ENCODE assay signal across 30 mouse cellular contexts in the genomic region with DNA sequence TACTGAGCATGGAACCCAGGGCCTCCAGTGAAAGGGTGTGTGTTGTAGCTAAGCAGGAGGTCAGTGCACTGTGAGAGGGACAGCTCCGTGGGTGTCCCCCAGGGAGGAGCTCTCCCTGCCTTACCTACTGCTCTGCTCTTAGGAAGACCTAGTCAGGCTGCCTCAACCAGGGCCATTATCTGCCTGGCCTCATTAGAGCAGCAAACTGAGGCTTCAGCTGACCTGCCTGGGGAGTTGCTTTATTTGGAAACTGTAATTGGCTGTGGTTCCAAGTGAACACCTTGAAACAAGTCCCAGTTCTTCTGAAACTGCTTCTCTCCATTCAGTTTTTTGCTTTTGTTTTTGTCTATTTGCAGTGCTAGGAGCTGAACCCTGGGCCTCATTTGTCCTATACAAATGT. TPM values are rescaled to one million over a fixed set of nuclear protein-coding genes. Genes with fewer than 3 reads are reported as not detected.
DNase-seq lines count a peak whose midpoint lies in the region; ATAC-seq and TF ChIP-seq lines count a peak whose summit lies in the region.
"Had no signal": no experiment of that assay in that cellular context is flagged by ENCODE, and none has a peak within 500 bp of the region (broad histone marks: within the 10 kb centered on the region; RNA-seq: fewer than 3 reads in every experiment).

No protein-coding gene starts in this region.

- no peaks in the 10 kb centered on the region for H3K9me3 ChIP-seq in liver, embryonic 16.5 days (replicated peaks; ENCODE audit: control insufficient read depth, low read length)
- H3K9me3 ChIP-seq in midbrain, embryonic 13.5 days, result no peaks in the 10 kb centered on the region
- H3K9me3 ChIP-seq: embryonic facial prominence, embryonic 15.5 days; forebrain, embryonic 10.5 days; heart, embryonic 15.5 days; limb, embryonic 12.5 days; neural tube, embryonic 13.5 days had no signal

- no peak for TF ChIP-seq CTCF in layer of hippocampus, adult 2 months (conservative IDR thresholded peaks at IDR 0.05)

- H3K4me1 ChIP-seq in liver, embryonic 16.5 days (ENCODE audit: control insufficient read depth, low read depth, low read length), result peaks cover 58% of the 10 kb centered on the region
- no peaks in the 10 kb centered on the region for H3K4me1 ChIP-seq in midbrain, embryonic 13.5 days (replicated peaks)
- H3K4me1 ChIP-seq: forebrain, embryonic 10.5 days; heart, embryonic 15.5 days; limb, embryonic 12.5 days had no signal

- DNase-seq in cerebellum, adult 11 months, result peak; percentile 41
- no peak for DNase-seq in cerebellum, postnatal 10 days
- DNase-seq in layer of hippocampus, adult 2 months (ENCODE audit: low spot score in 2 of 2), result no peak
- DNase-seq in layer of hippocampus, postnatal 25 days (ENCODE audit: extremely low spot score in 1 of 2, low spot score in 1 of 2), result no peak
- peak; percentile 58 to 65 for DNase-seq in cerebellum, postnatal 25 days
- no peak for DNase-seq in spleen, postnatal 4 days (ENCODE audit: low spot score in 2 of 2)
- DNase-seq: adrenal gland, postnatal 25 days; gastrocnemius, postnatal 14 days; heart, adult 18-20 months; heart, postnatal 4 days; kidney, adult 18-20 months; lung, embryonic 14.5 days; retina, postnatal 1 day; right cerebral cortex, postnatal 25 days; thymus, postnatal 14 days had no signal

- peak overlapping the region; percentile 57; the same call in 1 of the 2 replicates for H3K27ac ChIP-seq in layer of hippocampus, adult 2 months
- peak overlapping the region; percentile 69 for H3K27ac ChIP-seq in liver, embryonic 16.5 days (ENCODE audit: low read length)
- H3K27ac ChIP-seq in midbrain, embryonic 13.5 days, result no peak overlapping the region
- H3K27ac ChIP-seq: forebrain, embryonic 10.5 days; heart, embryonic 15.5 days; hindbrain, embryonic 14.5 days; limb, embryonic 12.5 days; neural tube, embryonic 13.5 days had no signal

- no peak overlapping the region for H3K9ac ChIP-seq in liver, embryonic 16.5 days (ENCODE audit: low read depth, low read length)
- H3K9ac ChIP-seq in midbrain, embryonic 13.5 days (replicated peaks), result no peak overlapping the region
- H3K9ac ChIP-seq: embryonic facial prominence, embryonic 15.5 days; heart, embryonic 15.5 days; hindbrain, embryonic 14.5 days; limb, embryonic 12.5 days; lung, embryonic 14.5 days; neural tube, embryonic 13.5 days had no signal

- no peaks in the 10 kb centered on the region for H3K27me3 ChIP-seq in liver, embryonic 16.5 days (ENCODE audit: control insufficient read depth, insufficient read depth, low read depth, low read length)
- no peaks in the 10 kb centered on the region for H3K27me3 ChIP-seq in midbrain, embryonic 13.5 days
- H3K27me3 ChIP-seq: embryonic facial prominence, embryonic 15.5 days; heart, embryonic 15.5 days; limb, embryonic 12.5 days; neural tube, embryonic 13.5 days had no signal

- H3K36me3 ChIP-seq in liver, embryonic 16.5 days (ENCODE audit: control insufficient read depth, insufficient read depth), result peaks cover 65% of the 10 kb centered on the region
- peaks cover 47% of the 10 kb centered on the region for H3K36me3 ChIP-seq in midbrain, embryonic 13.5 days

- no peak overlapping the region for H3K4me2 ChIP-seq in liver, embryonic 16.5 days (ENCODE audit: low read depth, low read length)
- H3K4me2 ChIP-seq in midbrain, embryonic 13.5 days (replicated peaks), result no peak overlapping the region
- H3K4me2 ChIP-seq: embryonic facial prominence, embryonic 15.5 days; heart, embryonic 15.5 days; hindbrain, embryonic 14.5 days; limb, embryonic 12.5 days; lung, embryonic 14.5 days; neural tube, embryonic 13.5 days had no signal

- H3K4me3 ChIP-seq in layer of hippocampus, adult 2 months, result no peak overlapping the region
- no peak overlapping the region for H3K4me3 ChIP-seq in liver, embryonic 16.5 days (ENCODE audit: low read depth, low read length)
- H3K4me3 ChIP-seq in midbrain, embryonic 13.5 days (replicated peaks), result no peak overlapping the region
- H3K4me3 ChIP-seq: embryonic facial prominence, embryonic 15.5 days; forebrain, embryonic 10.5 days; heart, embryonic 15.5 days; limb, embryonic 12.5 days; myocyte; neural tube, embryonic 13.5 days had no signal

- 48% methylated on average over 1 of the region's 1 CpGs for WGBS in liver, embryonic 16.5 days (ENCODE audit: insufficient replicate concordance)
- 78% methylated on average over 1 of the region's 1 CpGs for WGBS in midbrain, embryonic 13.5 days

- ATAC-seq in liver, embryonic 16.5 days (ENCODE audit: low read depth), result peak; percentile 16; the same call in 1 of the 2 replicates
- ATAC-seq in midbrain, embryonic 13.5 days, result no peak
- ATAC-seq: forebrain, embryonic 16.5 days; inflammation-experienced regulatory T-cells, adult 6 months; midbrain, embryonic 16.5 days had no signal

RNA-seq across cellular contexts. Expression of gene Ptdss2, which starts 23.2 kb away (rescaled TPM):
- 10 to 100 TPM; 50.8 to 64.4 TPM for total RNA-seq in layer of hippocampus, adult 2 months (2021)
- total RNA-seq in layer of hippocampus, postnatal 25 days (2021), result 10 to 100 TPM; 58.7 to 61.1 TPM
- polyA plus RNA-seq in liver, embryonic 16.5 days (2015; fragmentation: Nextera tagmentation; extraction: Ambion mirVana), result 136 and 138 TPM in 2 replicates
- polyA plus RNA-seq in midbrain, embryonic 13.5 days (2015; fragmentation: Nextera tagmentation; extraction: Ambion mirVana), result 77.4 TPM in 2 replicates

RNA-seq across cellular contexts. Expression of gene Rnh1, which starts 27.3 kb away (rescaled TPM):
- 10 to 100 TPM; 40.6 to 42.3 TPM for total RNA-seq in layer of hippocampus, adult 2 months (2021)
- total RNA-seq in layer of hippocampus, postnatal 25 days (2021), result 10 to 100 TPM; 32.5 to 36.5 TPM
- 70.1 and 71.7 TPM in 2 replicates for polyA plus RNA-seq in liver, embryonic 16.5 days (2015; fragmentation: Nextera tagmentation; extraction: Ambion mirVana)
- polyA plus RNA-seq in midbrain, embryonic 13.5 days (2015; fragmentation: Nextera tagmentation; extraction: Ambion mirVana), result 40.5 and 45.3 TPM in 2 replicates

RNA-seq across cellular contexts. Expression of gene Ano9, which starts 27.8 kb away (rescaled TPM):
- not detected for total RNA-seq in layer of hippocampus, adult 2 months (2021)
- not detected for total RNA-seq in layer of hippocampus, postnatal 25 days (2021)
- 1.5 and 3.8 TPM in 2 replicates for polyA plus RNA-seq in liver, embryonic 16.5 days (2015; fragmentation: Nextera tagmentation; extraction: Ambion mirVana)
- polyA plus RNA-seq in midbrain, embryonic 13.5 days (2015; fragmentation: Nextera tagmentation; extraction: Ambion mirVana), result 0.07 and 0.35 TPM in 2 replicates
- total RNA-seq: gastrocnemius, postnatal 14 days; heart, adult 18-20 months; layer of hippocampus, postnatal 10 days; left cerebral cortex, postnatal 14 days; megakaryocyte-erythroid progenitor cell, adult 5-6 weeks had no signal
- polyA plus RNA-seq: inflammation-experienced regulatory T-cells, adult 6 months; myocyte had no signal

RNA-seq across cellular contexts. Expression of gene Sigirr, which starts 45.0 kb away (rescaled TPM):
- 1 to 10 TPM; 2.1 to 2.5 TPM for total RNA-seq in layer of hippocampus, adult 2 months (2021)
- 1 to 10 TPM; 1.9 to 3.2 TPM for total RNA-seq in layer of hippocampus, postnatal 25 days (2021)
- polyA plus RNA-seq in liver, embryonic 16.5 days (2015; fragmentation: Nextera tagmentation; extraction: Ambion mirVana), result 27.2 and 28.1 TPM in 2 replicates
- 1.8 and 2.6 TPM in 2 replicates for polyA plus RNA-seq in midbrain, embryonic 13.5 days (2015; fragmentation: Nextera tagmentation; extraction: Ambion mirVana)

RNA-seq across cellular contexts. Expression of gene Hras, which starts 48.4 kb away (rescaled TPM):
- total RNA-seq in layer of hippocampus, adult 2 months (2021), result 100 to 1,000 TPM; 200 to 222 TPM
- 100 to 1,000 TPM; 193 to 235 TPM for total RNA-seq in layer of hippocampus, postnatal 25 days (2021)
- polyA plus RNA-seq in liver, embryonic 16.5 days (2015; fragmentation: Nextera tagmentation; extraction: Ambion mirVana), result 35.3 and 40.1 TPM in 2 replicates
- 86.4 and 114 TPM in 2 replicates for polyA plus RNA-seq in midbrain, embryonic 13.5 days (2015; fragmentation: Nextera tagmentation; extraction: Ambion mirVana)

Comparison
In these comparisons a context has a peak if more than half of its experiments do, and no peak if none do; other contexts are left out.
1. DNase-seq: peak in cerebellum, adult 11 months (single experiment) and cerebellum, postnatal 25 days (2 of 2); none in cerebellum, postnatal 10 days (0 of 2), layer of hippocampus, adult 2 months (0 of 2), layer of hippocampus, postnatal 25 days (0 of 2) and spleen, postnatal 4 days (0 of 2).